Mouse (Mus musculus): ENCODE measurements around the gene Neurl1b.

Gene Neurl1b

DNA sequence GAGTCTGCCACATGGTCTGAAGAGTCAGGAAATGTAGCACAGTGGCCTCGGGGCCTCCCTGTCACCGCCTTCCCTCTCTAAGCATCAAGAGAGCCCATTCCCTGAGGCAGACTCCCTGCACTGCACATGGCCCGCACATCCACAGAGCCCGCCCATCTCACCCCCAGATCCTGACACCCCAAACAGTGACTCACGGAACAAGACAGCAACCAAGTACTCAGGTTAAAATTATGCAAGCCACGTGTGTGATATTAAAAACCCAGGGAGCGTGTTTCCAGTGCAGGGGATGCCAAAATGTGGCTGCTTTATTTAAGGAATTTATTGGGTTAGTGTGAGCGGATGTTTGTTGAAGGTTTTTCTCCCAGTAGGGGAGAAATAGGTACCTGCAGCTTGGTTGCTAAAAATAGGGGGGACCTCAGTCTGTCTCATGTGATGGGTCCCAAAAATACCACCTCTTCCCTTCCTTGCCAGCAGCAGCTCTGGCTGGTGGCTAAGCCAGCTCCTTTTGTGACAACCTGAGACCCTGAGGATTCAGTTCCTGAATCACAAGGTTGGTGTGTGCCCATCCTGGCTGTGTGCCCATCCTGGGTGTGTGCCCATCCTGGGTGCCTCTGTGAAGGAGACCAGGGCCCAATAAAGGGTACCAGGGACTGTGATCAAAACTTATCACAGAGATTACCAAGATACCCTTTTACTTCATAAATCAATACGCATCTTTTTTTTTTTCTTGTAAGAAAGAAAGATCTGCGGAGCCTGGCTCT lies 9.1 kb upstream of the Neurl1b start:
- peak; percentile 57 for DNase-seq

DNA sequence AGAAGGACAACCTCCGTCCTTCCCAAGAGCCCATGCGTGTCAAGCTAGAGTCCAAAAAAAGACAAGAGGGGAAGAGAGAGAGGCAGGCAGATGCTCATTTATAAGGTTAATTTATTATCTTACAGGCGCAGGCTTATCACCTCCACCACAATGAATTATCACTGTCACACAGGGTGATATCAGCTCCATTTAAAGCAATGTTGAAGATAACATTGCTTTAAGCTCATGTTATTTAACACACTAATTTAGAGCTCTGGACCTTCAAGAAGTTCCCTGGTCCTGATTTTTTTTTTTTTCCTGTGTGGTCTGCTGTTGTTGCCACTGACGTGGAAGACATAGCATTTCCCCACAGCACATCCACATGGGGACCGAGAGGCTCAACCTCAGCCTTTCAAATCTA lies 1.7 kb upstream of the Neurl1b start:
- no peak for DNase-seq

GRCm38 (mm10) chr17:26414184-26414522 lies 476 bp upstream of the Neurl1b start:
- no peak for DNase-seq

DNA sequence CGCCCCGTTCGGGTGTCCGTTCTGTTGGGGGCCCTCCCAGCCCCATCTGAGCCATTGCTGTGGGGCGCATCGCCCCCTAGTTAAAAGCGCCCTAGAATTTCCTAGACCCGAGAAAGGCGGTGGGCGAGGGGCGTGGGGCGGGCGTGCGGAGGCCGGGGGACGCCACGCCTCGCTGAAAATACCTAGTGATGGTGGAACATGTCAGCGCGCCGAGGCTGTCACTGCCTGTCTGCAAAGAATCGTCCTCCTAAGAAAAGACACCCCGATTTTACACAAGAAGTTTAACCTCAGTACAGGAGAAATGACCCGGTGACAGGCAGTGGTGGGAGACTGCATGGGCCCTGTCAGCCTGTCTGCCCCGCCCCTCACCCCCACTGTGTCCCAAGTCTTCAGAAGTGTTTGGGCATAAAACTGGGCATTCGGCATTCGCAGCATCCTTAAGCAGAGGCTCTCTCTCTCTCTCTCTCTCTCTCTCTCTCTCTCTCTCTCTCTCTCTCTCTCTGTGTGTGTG lies 781 bp downstream of the Neurl1b start:
- DNase-seq = no peak

DNA sequence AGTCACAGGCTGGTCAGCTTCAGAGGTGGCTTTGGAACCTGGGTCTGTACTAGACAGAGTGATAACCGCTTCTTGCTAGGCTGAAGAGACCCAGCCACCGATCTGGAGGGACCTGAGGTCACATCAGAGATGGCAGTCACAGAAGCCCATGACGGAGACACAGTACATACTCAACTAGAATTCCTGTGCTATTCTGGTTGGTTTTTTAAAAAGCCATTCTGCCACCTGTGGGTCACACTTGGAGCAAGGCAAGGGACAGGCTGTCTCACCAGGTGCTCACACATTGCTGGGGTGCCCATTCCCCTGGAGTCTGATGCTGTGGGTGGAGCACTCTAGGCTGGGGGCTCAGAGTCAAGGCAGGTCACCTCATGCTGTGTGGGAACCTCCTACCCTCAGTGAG lies 1.5 kb downstream of the Neurl1b start:
- DNase-seq = no peak

- DNase-seq = no peak
These were observed 3.3 kb downstream of the Neurl1b start for GRCm38 (mm10) chr17:26417770-26418421.

DNA sequence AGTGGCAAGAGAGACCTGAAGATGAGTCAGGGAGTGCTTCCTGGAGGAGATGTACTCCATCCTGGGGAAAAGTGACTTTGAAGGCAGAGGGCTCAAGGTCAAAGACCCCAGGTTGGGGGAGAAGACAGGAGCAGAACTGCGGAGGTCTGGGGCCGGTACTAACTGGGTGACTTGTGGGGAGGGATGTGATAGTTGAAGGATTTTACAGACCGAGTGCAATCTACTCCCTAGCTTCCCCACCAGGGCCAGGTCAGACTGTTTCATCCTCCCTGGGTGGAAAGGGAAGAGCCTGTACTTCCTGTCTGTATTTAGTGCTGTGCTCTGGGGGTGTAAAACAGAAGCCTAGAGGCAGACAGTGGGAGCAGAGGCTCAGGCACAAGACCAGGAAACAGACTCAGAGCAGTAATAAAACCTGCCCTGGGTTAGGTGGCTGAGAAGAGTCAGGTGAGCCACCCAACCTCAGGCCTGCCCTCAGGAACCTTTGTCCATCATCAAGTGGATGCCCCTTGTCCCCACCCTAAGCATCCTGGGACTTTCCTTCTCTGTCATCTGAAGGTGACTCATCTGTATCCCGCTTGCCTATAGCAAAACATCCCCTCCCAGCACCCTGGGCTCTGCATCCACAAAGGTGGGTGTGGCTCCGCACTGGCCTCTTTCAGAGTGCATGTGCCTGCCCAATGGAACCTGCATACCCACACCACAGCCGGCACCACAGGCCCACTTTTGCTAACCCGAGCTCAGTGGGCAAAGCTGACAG lies 6.0 kb downstream of the Neurl1b start:
- no peak for DNase-seq

DNA sequence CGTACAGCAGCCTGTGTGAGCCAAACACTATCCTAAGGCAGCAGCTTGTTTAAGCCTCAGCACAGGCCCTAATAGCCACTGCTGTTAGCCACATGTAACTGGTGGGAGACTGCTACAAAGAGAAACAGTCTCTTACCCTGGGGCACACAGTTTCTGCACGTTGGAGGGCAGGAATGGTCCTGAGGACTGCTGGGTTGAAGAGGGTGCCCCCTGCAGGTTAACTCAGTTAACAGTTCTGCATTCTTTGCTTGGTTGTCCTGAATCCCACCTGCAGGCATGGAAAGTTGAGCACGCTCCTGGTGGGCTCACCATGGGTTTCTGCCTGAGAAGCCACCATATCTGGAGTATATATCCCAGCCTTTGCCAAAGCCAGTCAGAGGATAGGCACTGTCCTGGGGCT lies 6.9 kb downstream of the Neurl1b start:
- DNase-seq = no peak

- DNase-seq = no peak
These were observed 7.8 kb downstream of the Neurl1b start for GRCm38 (mm10) chr17:26422390-26422789.

GRCm38 (mm10) chr17:26423967-26424641 lies 9.5 kb downstream of the Neurl1b start:
- DNase-seq = no peak

- peak; percentile 31 for DNase-seq
These were observed 10.5 kb downstream of the Neurl1b start for GRCm38 (mm10) chr17:26424973-26425735.

DNA sequence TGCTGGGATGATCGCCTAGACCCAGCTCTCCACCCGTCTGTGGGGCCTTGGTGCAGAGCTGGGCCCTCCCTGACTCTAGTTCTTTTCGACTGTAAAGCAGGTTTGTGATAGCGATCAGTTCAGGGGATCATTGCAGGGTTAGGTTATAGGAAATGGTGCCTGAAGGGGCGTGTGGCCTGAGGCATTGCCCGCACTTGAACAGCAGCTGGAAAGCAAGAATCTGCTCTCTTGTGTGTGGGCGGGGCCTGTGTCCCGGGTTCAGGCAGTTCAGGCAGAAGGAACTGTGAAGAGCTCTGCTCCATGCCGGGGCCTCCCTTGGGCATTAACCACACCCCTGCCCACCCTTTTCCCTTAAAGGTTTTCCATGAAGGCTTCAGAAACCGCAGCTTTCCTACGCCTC lies 18.7 kb downstream of the Neurl1b start:
- DNase-seq = no peak

- DNase-seq = peak; percentile 66
These were observed 22.6 kb downstream of the Neurl1b start for GRCm38 (mm10) chr17:26437089-26437815.

GRCm38 (mm10) chr17:26439001-26439400 lies 24.4 kb downstream of the Neurl1b start:
- no peak for DNase-seq

GRCm38 (mm10) chr17:26441024-26441423 lies 26.4 kb downstream of the Neurl1b start:
- DNase-seq = no peak

- no peak for DNase-seq
These were observed 27.6 kb downstream of the Neurl1b start for GRCm38 (mm10) chr17:26442197-26442596.

GRCm38 (mm10) chr17:26443865-26444264 lies 29.2 kb downstream of the Neurl1b start:
- DNase-seq = no peak

- DNase-seq = no peak
These were observed 34.8 kb downstream of the Neurl1b start for GRCm38 (mm10) chr17:26449472-26449871.

GRCm38 (mm10) chr17:26451651-26452295 lies 37.1 kb downstream of the Neurl1b start:
- DNase-seq = no peak

GRCm38 (mm10) chr17:26452371-26452972 lies 37.8 kb downstream of the Neurl1b start:
- peak; percentile 63 for DNase-seq

DNA sequence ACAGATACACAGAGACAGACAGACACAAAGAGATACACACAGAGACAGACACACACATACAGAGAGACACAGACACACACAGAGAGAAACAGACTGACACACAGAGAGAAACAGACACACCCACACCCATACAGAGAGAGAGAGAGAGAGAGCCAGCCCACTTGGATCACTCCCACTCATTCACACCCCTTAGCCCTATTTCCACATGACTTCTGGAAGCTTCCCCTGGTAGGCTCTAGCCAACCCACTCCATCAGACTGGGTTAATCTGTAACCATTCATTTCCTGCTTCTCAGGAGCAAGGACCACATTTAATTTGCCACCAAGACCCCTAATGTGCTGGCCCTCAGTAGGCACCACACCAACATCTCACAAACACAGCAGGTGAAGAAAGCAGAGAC lies 42.9 kb downstream of the Neurl1b start:
- DNase-seq = no peak

Measured in layer of hippocampus, adult 9-11 months (tissue).